In genomic region chr11:69937385-69937784, GRCm38 (mm10) we compare ENCODE assay signal across 9 mouse cellular contexts. TPM values are rescaled to one million over a fixed set of nuclear protein-coding genes. Genes with fewer than 3 reads are reported as not detected.
DNase-seq lines count a peak whose midpoint lies in the region; ATAC-seq lines count a peak whose summit lies in the region.
"Had no signal": no experiment of that assay in that cellular context is flagged by ENCODE, and none has a peak within 500 bp of the region (broad histone marks: within the 10 kb centered on the region; RNA-seq: fewer than 3 reads in every experiment).

No protein-coding gene starts in this region.

- 50% methylated on average over 4 of the region's 4 CpGs for WGBS in forebrain, embryonic 10.5 days
- 32% methylated on average over 4 of the region's 4 CpGs for WGBS in forebrain, embryonic 16.5 days
- WGBS in heart, embryonic 16.5 days: 33% methylated on average over 4 of the region's 4 CpGs

- H3K4me2 ChIP-seq in forebrain, embryonic 16.5 days (ENCODE audit: low read length): no peak overlapping the region
- peak overlapping the region; percentile 100 for H3K4me2 ChIP-seq in heart, embryonic 16.5 days (ENCODE audit: low read depth, low read length)

- peaks cover 53% of the 10 kb centered on the region for H3K4me1 ChIP-seq in forebrain, embryonic 10.5 days
- H3K4me1 ChIP-seq in forebrain, embryonic 16.5 days (replicated peaks; ENCODE audit: control insufficient read depth, insufficient read depth, low read length): peaks cover 22% of the 10 kb centered on the region
- H3K4me1 ChIP-seq in brown adipose tissue, adult 24 weeks (ENCODE audit: control insufficient read depth, insufficient read depth, insufficient read length, low read length): peaks cover 12% of the 10 kb centered on the region
- H3K4me1 ChIP-seq in heart, embryonic 16.5 days (ENCODE audit: control insufficient read depth, insufficient read depth, low read length): peaks cover 33% of the 10 kb centered on the region

- no peak for DNase-seq in forebrain, embryonic 10.5 days (ENCODE audit: extremely low spot score, low spot score)
- DNase-seq in kidney, postnatal 25 days: peak; percentile 41 to 80
- no peak for DNase-seq in embryo, embryonic 10.5 days (ENCODE audit: low spot score)
- DNase-seq in layer of hippocampus, adult 9-10 months (ENCODE audit: low spot score): no peak
- DNase-seq in Muller cell, postnatal 12 days (ENCODE audit: inconsistent ontology term): no peak

- peak overlapping the region; percentile 74; the same call in 1 of the 2 replicates for H3K4me3 ChIP-seq in forebrain, embryonic 10.5 days
- H3K4me3 ChIP-seq in forebrain, embryonic 16.5 days (replicated peaks; ENCODE audit: low read length): no peak overlapping the region
- H3K4me3 ChIP-seq in brown adipose tissue, adult 24 weeks (ENCODE audit: insufficient read depth, low read depth, low read length): 0 out of 2 replicates have a peak overlapping the region, but pooled peaks have one; percentile 46
- no peak overlapping the region; the same call in 1 of the 2 replicates for H3K4me3 ChIP-seq in heart, embryonic 16.5 days (ENCODE audit: low read length)

- no peaks in the 10 kb centered on the region for H3K9me3 ChIP-seq in forebrain, embryonic 10.5 days
- H3K9me3 ChIP-seq in forebrain, embryonic 16.5 days (ENCODE audit: control insufficient read depth, low read length): no peaks in the 10 kb centered on the region
- H3K9me3 ChIP-seq in heart, embryonic 16.5 days (replicated peaks; ENCODE audit: control insufficient read depth, low read length): no peaks in the 10 kb centered on the region

- ATAC-seq in forebrain, embryonic 16.5 days: no peak
- no peak for ATAC-seq in heart, embryonic 16.5 days (replicated peaks; ENCODE audit: extremely low read depth, insufficient read depth, low FRiP score)

- no peak overlapping the region for H3K27ac ChIP-seq in forebrain, embryonic 10.5 days
- H3K27ac ChIP-seq in forebrain, embryonic 16.5 days (ENCODE audit: low read length): no peak overlapping the region
- H3K27ac ChIP-seq in brown adipose tissue, adult 24 weeks (replicated peaks; ENCODE audit: low read depth, low read length): peak overlapping the region; percentile 88
- peak overlapping the region; percentile 60 for H3K27ac ChIP-seq in heart, embryonic 16.5 days (ENCODE audit: low read length)

- peaks cover 3% of the 10 kb centered on the region; the same call in 1 of the 2 replicates for H3K36me3 ChIP-seq in forebrain, embryonic 10.5 days (replicated peaks)
- no peaks in the 10 kb centered on the region for H3K36me3 ChIP-seq in forebrain, embryonic 16.5 days (ENCODE audit: control insufficient read depth, insufficient read depth)
- no peaks in the 10 kb centered on the region for H3K36me3 ChIP-seq in heart, embryonic 16.5 days (ENCODE audit: control insufficient read depth, insufficient read depth)

- H3K27me3 ChIP-seq in forebrain, embryonic 10.5 days (ENCODE audit: poor library complexity, severe bottlenecking): peaks cover 68% of the 10 kb centered on the region
- H3K27me3 ChIP-seq in forebrain, embryonic 16.5 days (replicated peaks; ENCODE audit: control insufficient read depth, insufficient read depth, low read length): peaks cover 13% of the 10 kb centered on the region
- 0 out of 2 replicates have a peak, but pooled peaks cover 6% of the 10 kb centered on the region for H3K27me3 ChIP-seq in heart, embryonic 16.5 days (ENCODE audit: control insufficient read depth, insufficient read depth, low read length)

- H3K9ac ChIP-seq in forebrain, embryonic 16.5 days (replicated peaks; ENCODE audit: low read depth, low read length): no peak overlapping the region
- peak overlapping the region; percentile 66 for H3K9ac ChIP-seq in heart, embryonic 16.5 days (ENCODE audit: low read length)

RNA-seq across cellular contexts. Expression of gene Ybx2, which starts 1.8 kb away (rescaled TPM):
- polyA plus RNA-seq in forebrain, embryonic 10.5 days (2016; fragmentation: Nextera tagmentation; extraction: Ambion mirVana): 5.7 and 6.4 TPM in 2 replicates
- 3.3 and 3.4 TPM in 2 replicates for polyA plus RNA-seq in forebrain, embryonic 16.5 days (2015; fragmentation: Nextera tagmentation; extraction: Ambion mirVana)
- polyA plus RNA-seq in brown adipose tissue, adult 24 weeks (2012; ENCODE audit: insufficient read depth, insufficient read length, missing spikeins): 37.9 and 76.4 TPM in 2 replicates
- 5.3 and 7.3 TPM in 2 replicates for polyA plus RNA-seq in heart, embryonic 16.5 days (2015; fragmentation: Nextera tagmentation; extraction: Ambion mirVana)
- polyA plus RNA-seq: liver, adult 2 months had no signal

RNA-seq across cellular contexts. Expression of gene Slc2a4, which starts 10.6 kb away (rescaled TPM):
- polyA plus RNA-seq in forebrain, embryonic 10.5 days (2016; fragmentation: Nextera tagmentation; extraction: Ambion mirVana): 14.2 and 15.7 TPM in 2 replicates
- polyA plus RNA-seq in forebrain, embryonic 16.5 days (2015; fragmentation: Nextera tagmentation; extraction: Ambion mirVana): 6.6 and 6.7 TPM in 2 replicates
- 466 and 489 TPM in 2 replicates for polyA plus RNA-seq in brown adipose tissue, adult 24 weeks (2012; ENCODE audit: insufficient read depth, insufficient read length, missing spikeins)
- 56.1 and 58.4 TPM in 2 replicates for polyA plus RNA-seq in heart, embryonic 16.5 days (2015; fragmentation: Nextera tagmentation; extraction: Ambion mirVana)

RNA-seq across cellular contexts. Expression of gene Eif5a, which starts 15.6 kb away (rescaled TPM):
- polyA plus RNA-seq in forebrain, embryonic 10.5 days (2016; fragmentation: Nextera tagmentation; extraction: Ambion mirVana): 2,970 and 2,997 TPM in 2 replicates
- 1,142 and 1,181 TPM in 2 replicates for polyA plus RNA-seq in forebrain, embryonic 16.5 days (2015; fragmentation: Nextera tagmentation; extraction: Ambion mirVana)
- 424 and 439 TPM in 2 replicates for polyA plus RNA-seq in brown adipose tissue, adult 24 weeks (2012; ENCODE audit: insufficient read depth, insufficient read length, missing spikeins)
- polyA plus RNA-seq in heart, embryonic 16.5 days (2015; fragmentation: Nextera tagmentation; extraction: Ambion mirVana): 1,137 and 1,317 TPM in 2 replicates

RNA-seq across cellular contexts. Expression of gene Gps2, which starts 23.7 kb away (rescaled TPM):
- 92.4 and 97.3 TPM in 2 replicates for polyA plus RNA-seq in forebrain, embryonic 10.5 days (2016; fragmentation: Nextera tagmentation; extraction: Ambion mirVana)
- 81.2 and 91.8 TPM in 2 replicates for polyA plus RNA-seq in forebrain, embryonic 16.5 days (2015; fragmentation: Nextera tagmentation; extraction: Ambion mirVana)
- polyA plus RNA-seq in brown adipose tissue, adult 24 weeks (2012; ENCODE audit: insufficient read depth, insufficient read length, missing spikeins): 23.6 and 24.3 TPM in 2 replicates
- polyA plus RNA-seq in heart, embryonic 16.5 days (2015; fragmentation: Nextera tagmentation; extraction: Ambion mirVana): 50.1 and 51.2 TPM in 2 replicates

RNA-seq across cellular contexts. Expression of gene Cldn7, which starts 27.2 kb away (rescaled TPM):
- polyA plus RNA-seq in forebrain, embryonic 10.5 days (2016; fragmentation: Nextera tagmentation; extraction: Ambion mirVana): 19.7 and 21.9 TPM in 2 replicates
- 0.84 TPM in 1 of 2 replicates, not detected in the other for polyA plus RNA-seq in forebrain, embryonic 16.5 days (2015; fragmentation: Nextera tagmentation; extraction: Ambion mirVana)
- polyA plus RNA-seq in brown adipose tissue, adult 24 weeks (2012; ENCODE audit: insufficient read depth, insufficient read length, missing spikeins): not detected in 2 replicates
- 7.5 and 14.4 TPM in 2 replicates for polyA plus RNA-seq in heart, embryonic 16.5 days (2015; fragmentation: Nextera tagmentation; extraction: Ambion mirVana)

Comparison
In these comparisons a context has a peak if more than half of its experiments do, and no peak if none do; other contexts are left out.
1. H3K4me3 ChIP-seq: peak in forebrain, embryonic 10.5 days (single experiment) and brown adipose tissue, adult 24 weeks (single experiment); none in forebrain, embryonic 16.5 days (single experiment) and heart, embryonic 16.5 days (single experiment).
2. DNase-seq: peak in kidney, postnatal 25 days (2 of 2); none in forebrain, embryonic 10.5 days (single experiment), embryo, embryonic 10.5 days (single experiment), layer of hippocampus, adult 9-10 months (single experiment) and Muller cell, postnatal 12 days (single experiment).
3. H3K27ac ChIP-seq: peak in brown adipose tissue, adult 24 weeks (single experiment) and heart, embryonic 16.5 days (single experiment); none in forebrain, embryonic 10.5 days (single experiment) and forebrain, embryonic 16.5 days (single experiment).